Mouse (Mus musculus) spleen, postnatal 4 days (tissue): ENCODE measurements around the gene Shank2.

Experiments used
- DNase-seq, 2 experiments: peaks; one replicate each; pipeline ENCODE4 v3.0.0; 2022; ENCODE audit warnings: low spot score in 2 of 2

Gene Shank2

GRCm38 (mm10) chr7:144336626-144337025, 334.9 kb downstream of the Shank2 start:
- DNase-seq = no peak

- DNase-seq = no peak
Observed at GRCm38 (mm10) chr7:144338694-144339093, 337.0 kb downstream of the Shank2 start.

DNA sequence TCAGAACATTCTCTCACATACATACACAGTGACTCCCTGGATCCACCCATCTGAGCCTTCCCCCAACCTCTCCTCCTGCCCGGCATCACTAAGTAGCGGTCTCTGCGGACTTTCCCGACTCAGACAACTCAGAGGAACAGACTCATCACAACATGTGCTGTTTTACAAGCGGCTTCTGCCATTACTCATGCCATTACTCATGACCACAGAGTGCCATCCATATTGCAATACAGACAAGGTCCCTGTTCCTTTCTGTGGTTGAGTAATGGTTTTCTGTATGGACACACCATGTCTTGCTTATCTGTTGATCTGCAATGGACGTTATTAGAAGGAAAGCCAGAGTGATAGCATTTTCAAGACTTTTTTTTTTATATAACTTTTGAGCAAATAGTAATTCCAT, 338.6 kb downstream of the Shank2 start:
- DNase-seq = no peak

DNA sequence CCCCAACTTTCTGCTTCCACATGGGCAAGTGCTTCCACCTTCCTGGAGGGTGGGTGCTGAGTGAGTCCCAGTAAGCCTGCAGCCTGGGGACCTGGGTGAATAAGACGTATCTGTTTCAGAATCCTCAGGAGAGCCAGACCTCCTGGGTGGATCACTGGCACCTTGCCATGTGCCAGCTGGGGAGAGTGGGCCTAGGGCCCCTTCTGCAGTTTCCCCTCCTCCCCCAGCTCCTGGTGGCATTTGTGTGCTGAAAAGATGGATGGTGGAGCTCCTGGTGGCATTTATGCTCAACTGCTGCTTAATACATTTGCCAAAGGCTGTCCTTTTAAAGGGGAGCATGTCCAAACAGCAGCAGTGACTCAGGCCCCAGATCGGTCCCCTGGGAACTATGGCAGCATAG, 364.4 kb downstream of the Shank2 start:
- DNase-seq = no peak

- no peak for DNase-seq
Observed at GRCm38 (mm10) chr7:144373059-144373458, 371.3 kb downstream of the Shank2 start.

DNA sequence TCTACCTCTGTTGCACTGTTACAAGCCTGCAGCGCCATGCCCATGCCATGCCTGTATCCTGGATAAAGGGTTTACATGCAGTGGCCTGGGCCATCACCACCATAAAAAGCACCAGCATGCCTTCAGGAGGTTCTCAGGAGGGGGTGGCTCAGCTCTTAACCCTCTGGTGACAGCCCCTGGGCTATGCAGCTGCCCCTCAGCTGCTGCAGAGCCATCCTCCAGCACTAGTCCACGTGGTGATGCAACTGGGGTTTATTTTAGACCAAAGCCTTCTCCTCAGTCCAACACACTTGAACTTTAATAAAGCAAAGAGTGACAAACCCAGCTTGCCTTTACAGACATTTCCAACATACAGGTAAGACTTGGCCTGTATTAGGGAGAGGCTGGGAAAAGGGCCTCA, 373.8 kb downstream of the Shank2 start:
- DNase-seq = no peak

GRCm38 (mm10) chr7:144378254-144378653, 376.5 kb downstream of the Shank2 start:
- no peak for DNase-seq

GRCm38 (mm10) chr7:144379243-144379884, 377.6 kb downstream of the Shank2 start:
- no peak for DNase-seq

DNA sequence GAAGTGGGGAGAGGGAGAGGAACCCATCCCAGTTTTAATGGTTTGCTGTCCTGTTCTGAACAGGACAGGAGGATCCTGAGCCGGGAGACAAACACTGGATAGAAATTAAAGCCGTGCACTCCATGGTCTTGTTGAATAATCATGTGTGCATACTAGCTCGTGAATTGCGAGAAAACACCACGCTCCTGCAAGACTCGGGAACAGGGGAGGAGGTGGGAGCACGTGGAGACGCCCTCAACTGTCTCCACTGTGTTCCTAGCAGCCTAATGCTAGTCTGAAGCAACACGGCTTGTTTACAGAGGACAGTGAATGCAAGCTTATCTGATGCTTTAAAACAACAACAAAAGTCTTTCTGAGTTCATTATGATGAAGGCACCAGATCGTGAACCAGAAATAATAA, 379.9 kb downstream of the Shank2 start:
- DNase-seq = no peak

DNA sequence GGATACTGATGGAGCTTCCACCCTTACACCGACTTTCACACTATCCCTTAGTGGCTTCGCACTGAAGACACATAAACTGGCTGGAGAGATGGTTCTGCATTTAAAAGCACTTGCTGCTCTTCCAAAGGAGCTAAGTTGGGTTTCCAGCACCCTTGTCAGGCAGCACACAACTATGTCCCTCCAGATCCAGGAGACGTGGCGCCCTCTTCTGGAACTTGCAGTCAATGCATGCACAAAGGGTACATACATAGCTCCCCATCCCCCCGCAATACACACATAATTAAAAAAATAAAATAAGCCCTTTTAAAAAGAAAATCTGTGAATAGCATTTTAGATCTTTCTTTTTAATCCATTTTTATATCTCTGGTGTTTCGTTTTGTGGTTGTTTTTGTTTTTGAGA, 385.8 kb downstream of the Shank2 start:
- no peak for DNase-seq

DNA sequence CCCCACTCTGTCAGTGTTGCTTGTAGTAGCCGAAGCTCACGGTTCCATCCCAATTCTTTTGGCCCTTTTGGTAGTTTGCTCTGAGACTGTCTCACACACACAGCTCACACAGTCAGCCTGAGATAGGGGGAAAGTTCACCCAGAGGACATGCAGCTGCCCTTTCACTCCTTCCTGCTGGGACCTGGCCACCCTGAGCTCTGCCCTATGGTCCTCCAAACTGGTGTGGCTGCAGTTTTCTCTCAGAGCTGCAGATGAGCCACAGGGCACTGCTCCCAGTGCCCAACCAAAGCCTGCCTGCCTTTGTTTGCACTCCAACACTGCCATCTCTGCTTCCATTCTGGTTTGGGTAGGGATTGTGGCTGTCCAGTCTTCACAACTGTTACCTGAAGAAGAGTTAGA, 388.0 kb downstream of the Shank2 start:
- DNase-seq = no peak

DNA sequence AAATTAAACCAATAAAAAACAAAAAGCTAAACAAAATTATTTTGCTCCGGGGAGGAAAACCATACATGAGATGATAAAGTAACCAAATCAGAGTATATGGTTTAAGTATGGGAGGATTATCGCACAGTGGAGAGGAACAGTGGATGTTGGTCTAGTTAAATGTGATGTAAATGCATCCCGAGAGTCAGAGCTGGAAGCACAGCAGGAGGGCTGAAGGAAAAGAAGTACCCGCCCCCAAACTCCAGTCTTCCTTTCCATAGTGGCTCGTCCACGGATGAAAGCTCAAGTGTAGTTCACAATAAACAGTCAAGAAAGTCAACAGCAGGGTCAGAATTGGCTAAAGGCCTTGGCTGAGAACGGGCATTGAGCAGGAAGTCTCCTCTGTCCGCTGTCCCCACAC, 388.9 kb downstream of the Shank2 start:
- DNase-seq = no peak

- DNase-seq = no peak
Observed at GRCm38 (mm10) chr7:144391727-144392126, 390.0 kb downstream of the Shank2 start.

- no peak for DNase-seq
Observed at GRCm38 (mm10) chr7:144402492-144402891, 400.8 kb downstream of the Shank2 start.

DNA sequence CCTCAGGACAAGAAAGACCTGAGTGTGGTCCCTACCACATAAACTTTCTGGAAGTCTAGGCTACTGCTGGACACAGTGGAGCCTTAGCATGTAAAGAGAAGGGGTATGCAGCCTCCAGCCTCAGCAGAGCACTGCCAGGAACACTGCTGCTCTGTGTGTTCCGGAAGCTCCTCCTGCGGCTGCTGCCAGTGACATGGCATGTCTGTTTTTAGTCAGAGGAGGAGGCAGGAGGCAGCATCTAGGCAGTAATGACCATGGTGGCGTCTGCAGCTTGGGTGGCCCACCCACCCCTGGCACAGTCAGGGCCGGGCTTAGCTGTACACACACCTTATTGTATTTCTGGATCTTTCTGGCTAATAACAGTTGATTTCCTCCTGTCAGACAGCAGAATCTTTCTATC, 405.9 kb downstream of the Shank2 start:
- DNase-seq = no peak

DNA sequence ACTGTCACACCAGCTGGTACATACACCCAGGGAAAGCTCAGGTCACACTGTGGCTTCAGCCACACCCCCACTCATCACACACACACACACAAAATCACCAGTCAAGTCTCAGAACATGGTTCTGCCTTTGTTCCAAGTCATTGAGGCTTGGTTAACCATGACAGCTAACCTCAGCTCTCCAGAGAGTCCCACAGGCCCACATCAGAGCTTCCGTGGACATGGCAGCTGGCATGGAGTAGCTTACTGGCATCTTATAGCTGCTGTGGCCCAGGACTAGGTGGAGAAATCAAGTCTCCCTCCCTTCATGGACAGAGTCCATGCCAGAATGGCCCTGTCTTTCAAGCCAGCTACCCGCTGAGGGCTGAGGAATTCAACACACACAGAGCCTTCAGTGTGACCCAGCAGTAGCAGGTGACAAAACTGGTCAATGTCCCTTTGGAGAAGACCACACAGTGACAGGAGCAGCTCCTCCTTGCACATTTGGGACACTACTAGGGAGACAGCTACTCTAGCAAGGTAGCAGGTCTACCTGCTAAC, 406.8 kb downstream of the Shank2 start:
- no peak for DNase-seq

DNA sequence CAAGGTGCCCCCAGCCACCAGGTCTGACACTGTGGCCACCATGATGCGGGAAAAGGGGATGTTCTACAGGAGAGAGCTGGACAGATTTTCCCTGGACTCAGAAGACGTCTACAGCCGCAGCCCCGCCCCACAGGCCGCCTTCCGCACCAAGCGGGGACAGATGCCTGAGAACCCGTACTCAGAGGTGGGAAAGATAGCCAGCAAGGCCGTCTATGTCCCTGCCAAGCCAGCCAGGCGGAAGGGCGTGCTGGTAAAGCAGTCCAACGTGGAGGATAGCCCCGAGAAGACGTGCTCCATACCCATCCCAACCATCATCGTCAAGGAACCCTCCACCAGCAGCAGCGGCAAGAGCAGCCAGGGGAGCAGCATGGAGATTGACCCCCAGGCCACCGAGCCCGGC, 408.0 kb downstream of the Shank2 start:
- DNase-seq = no peak

DNA sequence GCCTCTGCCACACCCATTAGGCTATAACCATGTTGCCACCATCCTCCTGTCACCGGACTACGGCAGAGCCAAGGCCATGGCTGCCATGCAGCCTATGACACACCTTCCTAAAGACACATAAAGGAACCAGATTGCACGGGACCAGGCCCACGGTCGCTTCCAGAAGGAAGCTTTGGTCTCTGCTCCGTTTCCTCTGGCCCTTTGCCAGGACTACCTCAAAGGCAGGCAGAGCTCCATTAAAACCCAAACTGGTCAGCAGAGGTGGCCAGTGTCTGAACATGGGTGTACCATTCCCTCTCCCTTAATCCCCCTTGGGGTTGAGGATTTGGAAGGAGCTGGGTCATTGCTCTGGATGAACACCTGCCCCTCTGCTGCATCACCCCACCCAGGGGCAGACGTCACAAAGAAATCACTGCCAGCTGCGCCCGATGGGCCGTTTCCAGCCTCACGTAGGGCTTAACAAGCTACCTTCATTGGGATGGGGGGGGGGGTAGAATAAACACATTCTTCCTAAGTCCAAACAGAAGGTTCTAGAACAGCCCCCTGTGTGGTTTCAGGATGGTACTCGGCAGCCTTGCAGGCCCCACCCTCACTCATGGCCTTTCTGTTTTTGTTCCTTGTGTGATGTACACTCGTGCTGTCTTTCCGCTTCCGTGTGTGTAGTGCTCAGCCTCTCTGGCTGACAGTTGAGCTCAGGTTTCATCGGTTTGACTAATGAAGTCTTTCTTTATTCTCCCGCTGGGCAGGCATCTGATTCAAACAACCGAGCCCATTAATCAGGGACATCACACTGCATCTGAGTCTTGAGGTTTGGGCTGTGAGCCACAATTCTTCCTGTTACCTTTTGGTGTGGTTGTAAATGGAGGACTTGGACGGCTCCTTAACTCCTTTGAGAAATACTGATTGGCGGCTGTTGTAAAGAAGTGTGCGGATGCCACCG, 410.5 kb downstream of the Shank2 start:
- no peak for DNase-seq

GRCm38 (mm10) chr7:144414632-144415031, 412.9 kb downstream of the Shank2 start:
- no peak for DNase-seq

DNA sequence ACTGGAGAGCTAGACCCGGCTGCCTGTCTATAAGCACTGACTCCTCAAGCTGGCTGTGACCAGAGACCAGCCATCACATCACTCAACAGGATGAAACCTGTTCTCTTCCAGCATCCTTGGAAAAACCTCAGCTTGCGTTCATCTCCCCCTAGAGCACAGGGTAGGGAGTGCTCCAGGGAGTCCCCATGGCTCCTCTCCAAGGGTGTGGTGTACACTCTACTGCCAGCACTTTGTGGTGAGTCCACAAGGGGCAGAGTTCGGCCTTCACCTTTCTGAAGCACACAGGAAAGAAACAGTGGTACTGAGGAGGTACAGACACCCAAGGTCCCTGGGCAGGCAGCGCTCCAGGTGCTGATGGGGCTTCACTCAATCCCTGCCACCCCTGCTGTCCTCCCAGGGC, 414.1 kb downstream of the Shank2 start:
- no peak for DNase-seq

DNA sequence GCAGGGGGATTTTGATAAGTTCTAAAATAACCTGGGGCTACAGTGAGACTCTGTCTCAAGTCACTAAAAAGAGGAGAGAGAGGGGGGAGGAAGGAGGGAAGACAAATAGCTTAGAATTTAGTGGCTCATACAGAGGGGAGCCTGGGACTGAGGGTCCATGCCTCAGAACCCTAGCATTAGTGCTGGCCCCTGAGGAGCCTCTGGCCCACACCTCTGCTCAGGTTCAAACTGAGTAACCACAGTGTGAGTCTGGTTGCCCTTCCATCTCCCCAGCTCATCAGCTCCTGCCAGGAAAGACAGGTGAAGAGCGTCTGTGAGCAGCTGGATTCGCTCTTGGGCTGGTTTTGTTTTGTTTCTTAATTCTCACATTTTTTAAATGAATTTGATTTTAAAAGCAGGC, 415.5 kb downstream of the Shank2 start:
- DNase-seq = no peak

- DNase-seq = no peak
Observed at GRCm38 (mm10) chr7:144417644-144418343, 416.1 kb downstream of the Shank2 start.
